Mouse (Mus musculus) thymus, adult 2 months (tissue): ENCODE measurements around the gene 2210016F16Rik. TPM values are rescaled to one million over a fixed set of nuclear protein-coding genes. Genes with fewer than 3 reads are reported as not detected.
A peak's percentile ranks its signal among the peaks of the same experiment; 100 is the strongest.
"Not testable (repeated sequence)": the region's sequence is repeated elsewhere in the genome, so short reads cannot be mapped to it uniquely, and the experiment has no call there.

Source experiments
- DNase-seq: peaks from one replicate; pipeline ENCODE4 v3.0.0; 2021
- H3K27ac ChIP-seq: fragments of 200-500 bp; 2 replicates; pipeline ENCODE4 v1.5.1; 2012; ENCODE audit warnings: low read length, control low read depth; ENCODE audit not compliant: control insufficient read depth, insufficient read depth
- H3K27me3 ChIP-seq: fragments of 200-500 bp; 2 replicates; pipeline ENCODE4 v1.6.1; 2012; ENCODE audit warnings: mild to moderate bottlenecking, low read length, moderate library complexity, mixed read lengths; ENCODE audit not compliant: control insufficient read depth, insufficient read depth
- H3K36me3 ChIP-seq: fragments of 200-500 bp; 2 replicates; pipeline ENCODE4 v1.6.1; 2012; ENCODE audit warnings: mild to moderate bottlenecking, low read length, moderate library complexity; ENCODE audit not compliant: control insufficient read depth, insufficient read depth
- H3K4me1 ChIP-seq: fragments of 200-500 bp; replicated peaks from 2 replicates; pipeline ENCODE4 v1.6.1; 2012; ENCODE audit warnings: low read length; ENCODE audit not compliant: control insufficient read depth, insufficient read depth
- H3K4me3 ChIP-seq: fragments of 200-500 bp; 2 replicates; pipeline ENCODE4 v1.5.1; 2012; ENCODE audit warnings: mild to moderate bottlenecking, low read length, control low read depth, moderate library complexity; ENCODE audit not compliant: control insufficient read depth, insufficient read depth
- CTCF ChIP-seq: fragments of 200-500 bp; IDR thresholded peaks from 2 replicates; pipeline ENCODE4 v1.5.1; 2012; ENCODE audit warnings: mild to moderate bottlenecking, control low read depth, low read length, moderate library complexity, borderline replicate concordance; ENCODE audit not compliant: control insufficient read depth, poor library complexity, insufficient read depth; ENCODE audit errors: extremely low read depth
- POLR2A ChIP-seq: fragments of 200-500 bp; IDR thresholded peaks from 2 replicates; pipeline ENCODE4 v1.6.1; 2012; ENCODE audit warnings: mild to moderate bottlenecking, low read length, control low read depth, moderate library complexity; ENCODE audit not compliant: control insufficient read depth, poor library complexity, insufficient read depth; ENCODE audit errors: extremely low read depth
- WGBS: fragments of 180-500 bp; shearing (Covaris S2); methylation state at CpG from one replicate; pipeline ENCODE4 v1.1.7; 2018; 5-methylcytosine and 5-hydroxymethylcytosine counted together
- polyA plus RNA-seq: library from polyadenylated mRNA; depleted of rRNA; stranded (reverse); fragments of >200 nt; gene quantifications from 2 replicates; pipeline ENCODE4 v1.2.3, GENCODE M21; 2012

2210016F16Rik gene
- polyA plus RNA-seq, 1 experiment, result 27.9 TPM

DNA sequence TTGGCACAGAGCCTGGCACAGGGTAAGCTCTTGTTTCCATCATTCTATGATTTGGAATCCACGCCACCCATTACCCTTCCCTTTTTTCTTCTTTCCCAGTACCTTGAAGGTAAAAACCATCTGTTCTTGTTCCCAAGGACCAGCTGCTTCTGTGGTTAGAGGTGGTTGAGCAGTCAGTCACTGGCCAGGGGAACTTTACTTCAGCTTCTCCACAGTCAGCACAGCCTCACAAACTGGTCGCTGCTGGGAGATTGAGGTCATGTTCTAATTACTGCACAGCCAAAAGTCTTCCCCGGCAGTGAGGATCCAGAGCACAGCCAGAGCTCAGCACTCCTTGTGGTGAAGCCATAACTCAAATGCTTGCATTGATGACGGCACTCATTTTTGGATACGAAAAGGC, 30.8 kb upstream of the 2210016F16Rik start:
- DNase-seq, result no peak
- H3K27ac ChIP-seq, result no peak overlapping the region
- no peak for TF ChIP-seq POLR2A
- no peak for TF ChIP-seq CTCF

DNA sequence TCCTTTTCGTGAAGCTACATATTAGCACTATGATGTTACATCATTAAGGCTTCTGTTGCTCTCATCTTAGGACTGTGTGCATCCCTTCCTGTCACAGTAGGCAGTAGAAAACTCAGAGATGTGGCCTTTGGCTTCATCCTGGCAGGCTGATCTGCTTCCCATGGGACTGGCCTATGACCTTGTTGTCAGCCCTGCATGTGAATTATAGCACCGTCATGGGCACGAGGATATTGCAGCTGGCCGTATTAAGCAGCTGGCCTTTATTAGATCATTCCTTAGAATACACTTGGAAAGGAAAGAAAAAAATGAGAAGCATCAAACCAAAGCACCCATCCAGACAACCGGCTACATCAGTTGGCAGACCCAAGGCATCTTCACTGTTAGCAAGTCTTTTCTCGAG, 30.3 kb upstream of the 2210016F16Rik start:
- 98% methylated on average over 6 of the region's 6 CpGs for WGBS

More for the DNA sequence above, 30.8 kb upstream of the 2210016F16Rik start:
- WGBS, result 89% methylated on average over 5 of the region's 5 CpGs
- 0 out of 2 replicates have a peak, but pooled peaks cover 4% of the 10 kb centered on the region for H3K36me3 ChIP-seq
- H3K27me3 ChIP-seq, result no peaks in the 10 kb centered on the region
- no peaks in the 10 kb centered on the region for H3K4me1 ChIP-seq
- H3K4me3 ChIP-seq, result no peak overlapping the region

DNA sequence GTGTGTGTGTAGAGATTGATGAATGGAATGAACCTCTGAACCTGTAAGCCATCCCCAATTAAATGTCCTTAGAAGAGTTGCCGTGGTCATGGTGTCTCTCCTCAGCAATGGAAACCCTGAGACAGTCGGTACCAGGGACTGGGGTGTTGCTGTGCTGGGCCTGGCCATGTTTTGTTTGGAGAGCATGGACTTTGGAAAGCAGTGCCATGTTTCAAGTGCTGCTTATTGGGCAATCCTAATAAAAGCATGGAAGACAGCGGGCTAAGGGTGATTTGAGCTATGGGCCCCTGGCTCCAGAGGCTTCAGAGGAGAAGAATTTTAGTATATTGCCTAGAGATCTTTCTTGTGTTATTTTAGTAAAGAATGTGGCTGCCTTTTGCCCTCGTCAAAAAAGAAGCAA, 26.0 kb upstream of the 2210016F16Rik start:
- H3K4me1 ChIP-seq, result no peaks in the 10 kb centered on the region
- TF ChIP-seq POLR2A (no peak), CTCF (no peak)
- H3K27ac ChIP-seq, result no peak overlapping the region
- H3K4me3 ChIP-seq, result no peak overlapping the region
- 98% methylated on average over 4 of the region's 4 CpGs for whole genome bisulfite sequencing
- 0 out of 2 replicates have a peak, but pooled peaks cover 5% of the 10 kb centered on the region for H3K36me3 ChIP-seq
- no peak for DNase-seq
- H3K27me3 ChIP-seq, result no peaks in the 10 kb centered on the region

More for the DNA sequence above, 30.3 kb upstream of the 2210016F16Rik start:
- 0 out of 2 replicates have a peak, but pooled peaks cover 5% of the 10 kb centered on the region for H3K36me3 ChIP-seq
- no peaks in the 10 kb centered on the region for H3K4me1 ChIP-seq
- TF ChIP-seq POLR2A (no peak), CTCF (no peak)
- H3K27ac ChIP-seq, result no peak overlapping the region
- DNase-seq, result no peak
- H3K4me3 ChIP-seq, result no peak overlapping the region
- H3K27me3 ChIP-seq, result no peaks in the 10 kb centered on the region

DNA sequence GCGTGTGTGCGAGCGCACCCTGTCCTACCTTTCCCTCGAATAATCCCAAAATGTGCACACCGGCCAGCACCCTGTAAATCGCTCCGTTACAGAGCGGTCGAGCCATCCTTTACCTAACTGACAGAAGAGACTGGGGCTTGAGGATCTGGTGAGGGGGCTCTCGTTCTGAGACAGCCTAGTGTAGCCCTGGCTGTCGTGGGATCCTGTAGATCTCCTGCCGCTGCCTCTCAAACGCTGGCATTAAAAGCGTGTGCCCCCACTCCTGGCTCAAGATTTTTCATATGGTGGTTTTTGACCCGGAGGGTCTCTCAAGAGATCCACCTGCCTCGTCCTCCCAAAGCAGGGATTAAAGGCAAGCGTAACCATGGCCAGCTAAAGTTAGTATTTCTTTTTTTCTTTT, 18.2 kb upstream of the 2210016F16Rik start, which contains the start of gene Hnrnpk:
Gene Hnrnpk (minus strand): TSS at position 101 of the 400 bp plus-strand sequence.
- not testable (repeated sequence) for DNase-seq, H3K27me3 ChIP-seq, H3K36me3 ChIP-seq, H3K4me1 ChIP-seq
- WGBS, result 7% methylated on average over 17 of the region's 17 CpGs
- H3K4me3 ChIP-seq, result peak within 1 kb of the TSS; percentile 74
- peak within 1 kb of the TSS; percentile 88 for H3K27ac ChIP-seq

DNA sequence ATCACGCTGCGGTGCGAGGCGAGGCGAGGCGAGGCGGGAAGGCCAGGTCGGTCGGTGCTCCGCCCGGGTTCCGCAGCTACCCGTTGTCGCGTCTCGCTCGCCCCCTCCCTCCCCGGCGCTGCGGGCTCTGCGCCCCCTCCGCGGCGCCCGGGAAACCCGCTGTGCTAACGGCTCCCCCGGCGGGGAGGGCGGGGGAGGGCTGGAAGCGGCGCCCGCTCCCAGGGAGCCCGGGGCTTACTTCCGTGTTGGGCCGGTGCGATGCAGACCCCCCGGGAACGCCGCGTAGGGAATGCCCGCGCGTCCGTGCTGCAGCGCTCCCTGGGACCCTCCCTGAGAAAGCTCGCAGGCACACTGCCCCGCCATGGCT, 17.7 kb upstream of the 2210016F16Rik start:
- H3K27me3 ChIP-seq, result no peaks in the 10 kb centered on the region
- DNase-seq, result peak; percentile 86
- under 1% methylated on average over 47 of the region's 48 CpGs for WGBS

DNA sequence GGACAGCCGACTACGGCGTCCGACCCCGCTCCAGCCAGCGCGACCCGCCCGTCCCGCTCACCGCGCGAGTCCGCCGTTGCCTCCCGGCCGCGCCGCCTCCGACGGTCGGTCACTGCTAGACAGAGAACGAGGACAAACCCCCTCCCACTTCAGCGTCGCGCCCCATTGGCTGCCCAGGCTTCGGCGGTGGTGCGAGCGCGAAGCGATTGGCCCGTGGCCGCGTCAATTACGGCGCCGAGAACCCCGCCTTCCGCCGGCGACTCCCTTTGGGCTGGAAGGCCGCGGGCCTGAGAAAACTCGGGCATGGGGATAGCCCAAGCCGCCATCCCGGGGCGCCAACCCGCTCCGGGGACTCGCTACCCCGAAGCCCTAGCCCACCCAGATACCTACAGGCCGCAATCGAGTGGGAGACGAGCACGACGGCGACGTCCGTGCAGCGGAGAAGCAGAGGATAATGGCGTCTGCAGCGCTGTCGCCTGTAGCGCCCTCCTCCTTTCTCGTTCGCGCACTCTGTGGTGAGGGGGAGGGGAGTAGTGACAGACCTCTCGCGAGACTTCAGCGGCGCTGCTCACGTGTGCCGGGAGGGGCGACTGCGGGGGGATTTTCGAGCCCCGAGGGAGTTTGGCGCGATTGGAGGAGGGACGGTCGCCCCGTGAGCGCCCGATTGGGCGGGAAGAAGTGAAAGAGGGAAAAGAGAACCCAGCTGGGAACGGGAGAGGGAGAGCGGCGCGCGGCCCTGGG, 17.1 kb upstream of the 2210016F16Rik start, which contains the start of gene Rmi1:
Gene Rmi1 (plus strand): TSS at position 246 of the 741 bp plus-strand sequence.
- peaks cover 15% of the 10 kb centered on the region for H3K36me3 ChIP-seq
- peak within 1 kb of the TSS; percentile 88 for H3K27ac ChIP-seq
- H3K27me3 ChIP-seq, result no peaks in the 10 kb centered on the region
- TF ChIP-seq CTCF (no peak; the same call in 1 of the 2 replicates), POLR2A (peak; percentile 98)
- under 1% methylated on average over 90 of the region's 91 CpGs for WGBS
- DNase-seq, result peak; percentile 97
- peak within 1 kb of the TSS; percentile 74 for H3K4me3 ChIP-seq
- H3K4me1 ChIP-seq, result peaks cover 7% of the 10 kb centered on the region

More for the DNA sequence above, 17.7 kb upstream of the 2210016F16Rik start:
- Histone ChIP-seq H3K4me3 (peak overlapping the region; percentile 74), H3K4me1 (peaks cover 7% of the 10 kb centered on the region), H3K27ac (peak overlapping the region; percentile 82), H3K36me3 (peaks cover 10% of the 10 kb centered on the region)
- TF ChIP-seq CTCF (no peak), POLR2A (no peak)
